Mouse (Mus musculus) spleen, adult 2 months (tissue): ENCODE measurements around the gene Znhit6. TPM values are rescaled to one million over a fixed set of nuclear protein-coding genes. Genes with fewer than 3 reads are reported as not detected.

ENCODE experiments used
- DNase-seq, 2 experiments: peaks; one replicate each; pipeline versions ENCODE4 v3.0.0 to v3.0.0-alpha.2; 2012 to 2021; ENCODE audit warnings: low spot score in 2 of 2, low read depth in 1 of 2
- H3K27ac ChIP-seq: fragments of 200-500 bp; 2 replicates; pipeline ENCODE4 v1.5.1; 2012; ENCODE audit warnings: low read length, inconsistent platforms; ENCODE audit not compliant: insufficient read depth
- H3K27me3 ChIP-seq: fragments of 200-500 bp; 2 replicates; pipeline ENCODE4 v1.6.1; 2012; ENCODE audit warnings: mild to moderate bottlenecking, moderate library complexity, low read length, inconsistent platforms; ENCODE audit not compliant: control insufficient read depth, insufficient read depth
- H3K36me3 ChIP-seq: fragments of 200-500 bp; 2 replicates; pipeline ENCODE4 v1.6.1; 2012; ENCODE audit warnings: mild to moderate bottlenecking, low read length, inconsistent platforms; ENCODE audit not compliant: control insufficient read depth, insufficient read depth
- H3K4me1 ChIP-seq: fragments of 200-500 bp; 2 replicates; pipeline ENCODE4 v1.6.1; 2011; ENCODE audit warnings: inconsistent platforms; ENCODE audit not compliant: control insufficient read depth, insufficient read depth, insufficient read length
- H3K4me3 ChIP-seq: fragments of 200-500 bp; 2 replicates; pipeline ENCODE4 v1.5.1; 2011; ENCODE audit warnings: mild to moderate bottlenecking, inconsistent platforms; ENCODE audit not compliant: insufficient read depth, insufficient read length; ENCODE audit errors: extremely low read depth
- CTCF ChIP-seq: fragments of 200-500 bp; IDR thresholded peaks from 2 replicates; pipeline ENCODE4 v1.5.1; 2011; ENCODE audit warnings: mild to moderate bottlenecking, inconsistent platforms; ENCODE audit not compliant: insufficient read depth, insufficient read length, insufficient replicate concordance; ENCODE audit errors: extremely low read depth
- POLR2A ChIP-seq: fragments of 200-500 bp; IDR thresholded peaks from 2 replicates; pipeline ENCODE4 v1.6.1; 2011; ENCODE audit warnings: low read depth, low read length, inconsistent platforms
- WGBS: fragments of 180-500 bp; shearing (Covaris S2); methylation state at CpG from one replicate; pipeline ENCODE4 v1.1.7; 2018; 5-methylcytosine and 5-hydroxymethylcytosine counted together
- polyA plus RNA-seq: library from polyadenylated mRNA; depleted of rRNA; stranded (reverse); fragments of >200 nt; gene quantifications from 2 replicates; pipeline ENCODE4 v1.2.3, GENCODE M21; 2012

The Znhit6 gene
- polyA plus RNA-seq, 1 experiment = 2.5 TPM

DNA sequence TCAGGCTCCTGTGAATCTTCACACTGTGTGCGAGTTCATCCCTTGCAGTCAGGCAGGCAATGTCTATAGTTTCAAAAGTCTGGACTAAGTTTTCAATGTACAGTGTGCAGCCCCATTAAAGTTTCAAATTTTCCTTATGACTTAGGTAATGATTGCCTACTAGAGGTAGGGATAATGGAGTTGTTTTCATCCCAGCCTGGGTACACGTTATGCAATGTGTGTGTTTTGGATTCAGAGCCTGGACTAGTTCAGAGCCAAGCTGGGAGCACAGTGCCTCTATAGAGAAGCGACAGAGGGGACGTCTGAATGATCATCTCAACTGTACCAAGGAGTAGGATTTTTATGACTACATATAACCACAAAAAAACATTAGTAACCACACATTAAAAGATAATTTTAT is 15.9 kb upstream of the Znhit6 start:
- no peaks in the 10 kb centered on the region for H3K36me3 ChIP-seq
- no peaks in the 10 kb centered on the region for H3K27me3 ChIP-seq
- no peak for DNase-seq
- WGBS = 80% methylated on average over 4 of the region's 4 CpGs
- no peak overlapping the region for H3K27ac ChIP-seq
- no peak overlapping the region for H3K4me3 ChIP-seq
- TF ChIP-seq CTCF (no peak), POLR2A (no peak)
- no peaks in the 10 kb centered on the region for H3K4me1 ChIP-seq

DNA sequence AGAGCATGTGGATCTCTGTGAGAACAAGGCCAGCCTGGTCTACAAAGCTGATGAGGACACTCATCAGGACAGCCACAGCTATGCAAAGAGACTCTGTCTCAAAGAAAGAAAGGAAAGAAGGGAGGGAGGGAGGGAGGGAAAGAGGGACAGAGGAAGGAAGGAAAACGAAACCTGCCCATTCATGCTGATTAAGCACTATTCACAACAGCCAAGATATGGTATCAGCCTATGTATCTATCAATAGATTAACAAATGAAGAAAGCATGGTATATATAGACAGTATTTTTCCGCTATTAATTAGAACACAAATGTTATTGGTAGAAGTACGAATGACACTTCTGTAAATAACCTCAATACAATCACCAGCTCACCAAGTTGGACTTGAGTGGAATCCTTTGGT is 1.5 kb upstream of the Znhit6 start:
- no peak overlapping the region for H3K4me3 ChIP-seq
- peaks cover 6% of the 10 kb centered on the region; the same call in 1 of the 2 replicates for H3K36me3 ChIP-seq
- no peak for DNase-seq
- H3K27ac ChIP-seq = no peak overlapping the region
- TF ChIP-seq POLR2A = no peak
- TF ChIP-seq CTCF = no peak
- no peaks in the 10 kb centered on the region for H3K27me3 ChIP-seq
- 86% methylated on average over 3 of the region's 3 CpGs for WGBS
- H3K4me1 ChIP-seq = peaks cover 2% of the 10 kb centered on the region; the same call in 1 of the 2 replicates

DNA sequence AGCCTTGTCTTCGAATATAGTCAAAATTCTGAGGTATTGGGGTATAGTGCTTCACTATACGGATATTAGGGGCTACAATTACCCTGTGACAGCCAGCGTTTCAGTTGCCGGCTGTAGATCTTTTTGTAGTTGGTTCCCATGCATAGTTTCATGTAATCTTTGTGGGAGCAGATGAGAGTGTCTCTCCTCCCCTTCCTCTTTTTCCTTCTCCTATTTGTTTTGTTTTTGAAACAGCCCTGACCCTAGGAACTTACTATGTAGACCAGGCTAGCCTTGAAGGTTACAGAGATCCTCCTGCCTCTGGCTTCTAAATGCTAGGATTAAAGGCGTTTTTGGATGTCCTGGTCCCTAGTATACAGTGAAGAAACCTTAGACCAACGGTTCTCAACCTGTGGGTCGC is 665 bp upstream of the Znhit6 start:
- no peaks in the 10 kb centered on the region for H3K27me3 ChIP-seq
- no peak overlapping the region for H3K27ac ChIP-seq
- WGBS = 81% methylated on average over 7 of the region's 7 CpGs
- H3K4me1 ChIP-seq = peaks cover 2% of the 10 kb centered on the region; the same call in 1 of the 2 replicates
- H3K36me3 ChIP-seq = peaks cover 6% of the 10 kb centered on the region; the same call in 1 of the 2 replicates
- DNase-seq = no peak
- TF ChIP-seq CTCF = no peak
- no peak overlapping the region for H3K4me3 ChIP-seq

DNA sequence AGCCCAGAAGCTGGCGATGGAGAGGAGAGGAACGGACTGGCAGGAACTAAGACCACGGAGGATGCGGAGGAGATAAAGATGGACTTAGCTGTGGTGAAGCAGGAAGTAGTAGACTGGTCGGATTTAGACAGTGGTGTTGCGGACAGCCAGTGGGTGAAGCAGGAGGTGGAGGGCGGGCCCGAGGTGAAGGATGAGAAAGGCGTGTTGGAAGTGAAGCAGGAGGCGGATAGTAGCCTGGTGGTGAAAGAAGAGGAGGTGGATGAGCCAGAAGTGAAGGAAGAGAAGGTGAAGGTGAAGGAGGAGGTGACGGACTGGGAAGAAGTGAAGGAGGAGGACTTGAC is 447 bp downstream of the Znhit6 start:
- H3K4me3 ChIP-seq = peak overlapping the region; percentile 65
- no peaks in the 10 kb centered on the region for H3K27me3 ChIP-seq
- TF ChIP-seq CTCF (no peak), POLR2A (no peak)
- WGBS = 3% methylated on average over 11 of the region's 11 CpGs
- peaks cover 6% of the 10 kb centered on the region; the same call in 1 of the 2 replicates for H3K36me3 ChIP-seq
- DNase-seq = no peak
- no peak overlapping the region; the same call in 1 of the 2 replicates for H3K27ac ChIP-seq
- H3K4me1 ChIP-seq = peaks cover 2% of the 10 kb centered on the region; the same call in 1 of the 2 replicates

DNA sequence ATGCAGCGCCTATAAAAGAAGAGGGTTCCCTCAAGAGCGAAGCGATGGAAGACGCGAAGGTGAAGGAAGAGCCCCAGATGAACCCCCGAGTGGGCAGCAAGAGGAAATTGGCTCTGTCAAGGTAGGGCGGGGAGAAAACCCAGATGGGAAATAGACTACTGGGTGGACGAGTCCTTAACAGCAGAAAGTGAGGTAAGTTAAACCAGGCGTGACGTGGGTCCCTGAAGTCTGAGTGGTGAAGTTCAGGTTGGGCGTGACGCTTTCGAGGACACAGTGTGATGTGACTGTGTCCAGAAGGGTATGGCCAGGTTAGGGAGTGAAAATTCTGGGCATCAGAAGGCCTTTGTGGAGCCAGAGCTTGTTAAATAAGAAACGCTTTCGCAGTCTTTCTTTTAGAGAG is 871 bp downstream of the Znhit6 start:
- DNase-seq = no peak
- Histone ChIP-seq H3K27me3 (no peaks in the 10 kb centered on the region), H3K4me3 (peak overlapping the region; percentile 65; the same call in 1 of the 2 replicates), H3K4me1 (peaks cover 2% of the 10 kb centered on the region; the same call in 1 of the 2 replicates), H3K27ac (no peak overlapping the region), H3K36me3 (peaks cover 6% of the 10 kb centered on the region; the same call in 1 of the 2 replicates)
- WGBS = 37% methylated on average over 15 of the region's 15 CpGs
- TF ChIP-seq CTCF = no peak
- no peak for TF ChIP-seq POLR2A

DNA sequence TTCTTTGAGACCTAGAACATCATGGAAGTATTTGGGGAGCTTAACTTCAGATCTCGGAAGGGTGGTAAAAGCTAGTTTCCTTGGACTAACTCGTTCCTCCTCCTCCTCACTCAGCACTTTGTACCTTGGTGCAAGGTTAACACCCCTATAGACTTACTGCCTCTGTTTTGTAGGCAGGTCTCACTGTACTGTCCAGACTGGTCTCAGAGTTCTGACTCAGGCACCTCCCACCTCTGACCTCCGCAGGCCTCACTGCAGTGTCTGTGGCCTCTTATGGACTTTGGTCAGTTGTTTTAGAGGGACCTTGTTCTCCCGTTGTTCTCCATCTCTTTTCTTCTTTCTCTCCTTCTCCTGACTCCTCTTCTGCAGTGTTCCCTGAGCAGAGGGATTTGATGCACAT is 7.0 kb downstream of the Znhit6 start:
- Histone ChIP-seq H3K36me3 (peaks cover 23% of the 10 kb centered on the region), H3K27ac (no peak overlapping the region), H3K4me1 (no peaks in the 10 kb centered on the region), H3K4me3 (no peak overlapping the region), H3K27me3 (no peaks in the 10 kb centered on the region)
- no peak for DNase-seq
- WGBS = 94% methylated on average over 4 of the region's 4 CpGs
- TF ChIP-seq POLR2A = no peak
- TF ChIP-seq CTCF = no peak

DNA sequence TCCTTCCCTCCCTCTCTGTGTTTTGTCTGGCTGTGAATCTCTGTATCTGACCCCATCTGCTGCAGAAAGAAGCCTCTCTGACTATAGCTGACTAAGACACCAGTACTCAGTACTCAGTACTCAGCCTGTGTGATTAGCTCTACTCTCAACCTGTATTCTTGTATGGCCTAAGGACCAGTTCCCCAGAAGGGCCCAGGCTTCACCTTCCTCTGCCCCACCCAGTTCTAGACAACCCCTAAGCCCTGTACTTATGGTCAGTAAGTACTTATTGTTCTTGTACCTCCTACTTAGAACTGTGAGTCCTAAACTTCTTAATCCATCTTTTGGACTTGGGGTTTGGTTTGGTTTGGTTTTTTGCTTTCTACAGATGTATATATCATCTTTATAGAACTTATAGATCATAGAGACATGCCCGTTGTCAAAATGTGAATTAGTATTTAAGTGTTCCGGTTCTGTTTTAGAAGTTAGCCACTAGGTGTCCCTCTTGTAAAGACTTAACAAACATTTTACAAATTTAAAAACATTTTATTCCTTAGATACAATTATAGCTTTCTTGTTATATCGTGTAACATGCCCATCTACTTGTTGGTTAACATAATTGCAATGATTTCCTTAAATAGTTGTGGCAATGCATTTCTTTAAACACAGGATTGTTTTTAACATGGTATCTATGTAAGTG is 7.7 kb downstream of the Znhit6 start:
- no peaks in the 10 kb centered on the region for H3K4me1 ChIP-seq
- no peak overlapping the region for H3K4me3 ChIP-seq
- TF ChIP-seq CTCF = no peak
- TF ChIP-seq POLR2A = no peak
- peaks cover 23% of the 10 kb centered on the region for H3K36me3 ChIP-seq
- no peak for DNase-seq
- 38% methylated on average over 3 of the region's 3 CpGs for WGBS
- H3K27me3 ChIP-seq = no peaks in the 10 kb centered on the region
- no peak overlapping the region for H3K27ac ChIP-seq
